Mouse (Mus musculus) thymus, adult 2 months (tissue): ENCODE measurements around the gene Lyl1. TPM values are rescaled to one million over a fixed set of nuclear protein-coding genes. Genes with fewer than 3 reads are reported as not detected.

Source experiments
- DNase-seq: peaks from one replicate; pipeline ENCODE4 v3.0.0; 2021
- H3K27ac ChIP-seq: fragments of 200-500 bp; 2 replicates; pipeline ENCODE4 v1.5.1; 2012; ENCODE audit warnings: low read length, control low read depth; ENCODE audit not compliant: control insufficient read depth, insufficient read depth
- H3K27me3 ChIP-seq: fragments of 200-500 bp; 2 replicates; pipeline ENCODE4 v1.6.1; 2012; ENCODE audit warnings: mild to moderate bottlenecking, low read length, moderate library complexity, mixed read lengths; ENCODE audit not compliant: control insufficient read depth, insufficient read depth
- H3K36me3 ChIP-seq: fragments of 200-500 bp; 2 replicates; pipeline ENCODE4 v1.6.1; 2012; ENCODE audit warnings: mild to moderate bottlenecking, low read length, moderate library complexity; ENCODE audit not compliant: control insufficient read depth, insufficient read depth
- H3K4me1 ChIP-seq: fragments of 200-500 bp; replicated peaks from 2 replicates; pipeline ENCODE4 v1.6.1; 2012; ENCODE audit warnings: low read length; ENCODE audit not compliant: control insufficient read depth, insufficient read depth
- H3K4me3 ChIP-seq: fragments of 200-500 bp; 2 replicates; pipeline ENCODE4 v1.5.1; 2012; ENCODE audit warnings: mild to moderate bottlenecking, low read length, control low read depth, moderate library complexity; ENCODE audit not compliant: control insufficient read depth, insufficient read depth
- CTCF ChIP-seq: fragments of 200-500 bp; IDR thresholded peaks from 2 replicates; pipeline ENCODE4 v1.5.1; 2012; ENCODE audit warnings: mild to moderate bottlenecking, control low read depth, low read length, moderate library complexity, borderline replicate concordance; ENCODE audit not compliant: control insufficient read depth, poor library complexity, insufficient read depth; ENCODE audit errors: extremely low read depth
- POLR2A ChIP-seq: fragments of 200-500 bp; IDR thresholded peaks from 2 replicates; pipeline ENCODE4 v1.6.1; 2012; ENCODE audit warnings: mild to moderate bottlenecking, low read length, control low read depth, moderate library complexity; ENCODE audit not compliant: control insufficient read depth, poor library complexity, insufficient read depth; ENCODE audit errors: extremely low read depth
- WGBS: fragments of 180-500 bp; shearing (Covaris S2); methylation state at CpG from one replicate; pipeline ENCODE4 v1.1.7; 2018; 5-methylcytosine and 5-hydroxymethylcytosine counted together
- polyA plus RNA-seq: library from polyadenylated mRNA; depleted of rRNA; stranded (reverse); fragments of >200 nt; gene quantifications from 2 replicates; pipeline ENCODE4 v1.2.3, GENCODE M21; 2012

Gene Lyl1
- polyA plus RNA-seq, 1 experiment: 7.1 TPM

DNA sequence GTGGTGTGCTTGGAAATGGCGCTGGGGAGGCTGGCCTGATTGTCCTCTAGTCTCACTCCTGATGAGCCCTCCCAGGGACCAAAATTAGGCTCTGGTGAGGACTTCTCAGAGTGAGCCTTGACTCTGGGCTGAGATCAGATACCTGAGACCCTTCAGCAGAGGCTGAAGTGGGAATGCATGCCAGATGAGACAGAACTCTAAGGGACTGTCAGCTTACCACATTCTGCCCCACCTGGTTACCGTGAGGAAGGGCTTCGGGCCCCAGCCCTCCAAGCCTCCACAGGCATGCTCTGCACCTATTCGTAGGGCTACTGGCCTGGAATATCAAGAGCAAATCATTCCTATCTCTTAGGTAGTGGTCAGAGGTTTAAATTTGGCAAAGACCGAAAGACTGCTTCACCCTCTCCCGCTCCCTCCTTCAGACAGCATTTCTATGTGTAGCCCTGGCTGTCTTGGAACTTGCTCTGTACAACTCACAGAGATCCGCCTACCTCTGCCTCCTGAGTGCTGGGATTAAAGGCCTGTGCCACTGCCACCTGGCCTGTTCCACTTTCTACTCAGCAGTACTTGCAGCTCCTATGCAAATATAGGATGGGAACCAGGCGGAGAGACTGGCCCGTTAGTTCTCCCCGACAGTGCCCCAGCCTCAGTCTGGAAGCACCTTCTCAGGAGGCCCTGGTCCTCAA is 37.6 kb downstream of the Lyl1 start:
- no peak for DNase-seq
- TF ChIP-seq POLR2A (no peak), CTCF (no peak)
- no peaks in the 10 kb centered on the region for H3K36me3 ChIP-seq
- no peak overlapping the region for H3K4me3 ChIP-seq
- H3K27me3 ChIP-seq: no peaks in the 10 kb centered on the region
- no peak overlapping the region for H3K27ac ChIP-seq
- H3K4me1 ChIP-seq: peaks cover 4% of the 10 kb centered on the region
- 88% methylated on average over 10 of the region's 10 CpGs for WGBS

DNA sequence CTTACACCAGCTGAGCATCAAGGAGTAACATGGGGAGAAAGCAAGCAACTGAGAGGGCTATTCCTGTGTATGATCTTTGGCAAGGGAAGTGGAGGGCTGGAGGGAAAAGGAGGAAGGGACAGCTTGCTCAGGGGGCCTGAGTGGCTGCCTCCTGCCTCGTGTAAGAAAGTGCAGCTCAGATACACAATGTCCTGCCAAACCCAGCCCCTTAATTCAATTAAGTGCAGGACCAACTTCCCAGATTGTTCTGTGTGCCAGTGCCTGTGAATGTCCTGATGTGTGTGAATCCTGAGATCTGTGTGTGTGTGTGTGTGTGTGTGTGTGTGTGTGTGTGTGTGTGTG is 38.1 kb downstream of the Lyl1 start:
- 48% methylated on average over 1 of the region's 1 CpGs for WGBS
- no peak overlapping the region for H3K4me3 ChIP-seq
- H3K36me3 ChIP-seq: no peaks in the 10 kb centered on the region
- TF ChIP-seq CTCF (no peak), POLR2A (no peak)
- H3K27me3 ChIP-seq: no peaks in the 10 kb centered on the region
- DNase-seq: no peak
- H3K27ac ChIP-seq: no peak overlapping the region
- peaks cover 7% of the 10 kb centered on the region for H3K4me1 ChIP-seq

DNA sequence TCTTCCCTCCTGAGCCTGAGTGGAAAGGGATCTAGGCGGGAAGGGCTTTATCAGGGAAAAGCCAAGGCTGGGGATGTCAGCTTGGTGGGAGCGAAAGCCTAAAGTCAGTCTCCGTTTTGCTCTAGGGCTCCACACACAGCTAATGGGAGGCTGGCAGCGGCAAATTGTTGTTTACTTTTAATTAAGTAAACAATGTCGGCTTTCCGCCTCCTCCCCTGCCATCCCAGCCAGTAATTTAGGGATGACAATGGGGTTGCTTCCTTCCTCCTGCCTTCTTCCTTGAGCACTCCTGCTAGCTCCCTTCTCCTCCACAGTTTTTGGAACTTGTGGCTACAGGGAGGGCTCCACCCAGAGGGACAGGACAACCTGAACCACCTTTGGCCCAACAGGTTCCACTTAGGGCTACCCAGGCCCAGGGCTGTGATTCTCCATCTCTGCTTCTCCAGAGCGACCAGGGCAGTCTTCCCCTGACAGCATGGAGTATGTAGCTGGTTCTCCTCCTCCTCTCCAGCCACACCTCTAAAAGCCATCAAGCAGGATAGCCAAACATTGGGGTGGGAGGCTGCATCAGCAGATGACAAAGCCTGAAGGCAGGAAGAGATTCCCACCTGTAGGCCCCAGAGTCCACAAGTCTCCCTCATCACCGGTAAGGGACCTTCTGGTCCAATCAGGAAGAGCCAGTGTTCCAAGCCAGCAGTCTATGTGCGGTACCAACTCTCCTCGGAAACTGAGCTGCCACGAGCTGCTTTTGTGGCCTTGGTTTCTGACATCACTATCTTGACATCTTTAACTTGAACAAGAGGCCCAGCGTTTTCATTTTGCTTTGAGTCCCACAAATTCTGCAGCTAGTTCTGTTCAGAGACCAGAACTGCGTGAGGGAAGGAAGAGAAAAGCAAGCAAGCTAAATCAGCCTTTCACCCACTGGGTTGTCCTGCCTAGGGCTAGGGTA is 39.9 kb downstream of the Lyl1 start:
- Histone ChIP-seq H3K27ac (no peak overlapping the region), H3K4me1 (peaks cover 18% of the 10 kb centered on the region), H3K4me3 (no peak overlapping the region), H3K27me3 (no peaks in the 10 kb centered on the region), H3K36me3 (no peaks in the 10 kb centered on the region)
- WGBS: 86% methylated on average over 13 of the region's 13 CpGs
- TF ChIP-seq POLR2A (no peak), CTCF (no peak)
- DNase-seq: no peak

DNA sequence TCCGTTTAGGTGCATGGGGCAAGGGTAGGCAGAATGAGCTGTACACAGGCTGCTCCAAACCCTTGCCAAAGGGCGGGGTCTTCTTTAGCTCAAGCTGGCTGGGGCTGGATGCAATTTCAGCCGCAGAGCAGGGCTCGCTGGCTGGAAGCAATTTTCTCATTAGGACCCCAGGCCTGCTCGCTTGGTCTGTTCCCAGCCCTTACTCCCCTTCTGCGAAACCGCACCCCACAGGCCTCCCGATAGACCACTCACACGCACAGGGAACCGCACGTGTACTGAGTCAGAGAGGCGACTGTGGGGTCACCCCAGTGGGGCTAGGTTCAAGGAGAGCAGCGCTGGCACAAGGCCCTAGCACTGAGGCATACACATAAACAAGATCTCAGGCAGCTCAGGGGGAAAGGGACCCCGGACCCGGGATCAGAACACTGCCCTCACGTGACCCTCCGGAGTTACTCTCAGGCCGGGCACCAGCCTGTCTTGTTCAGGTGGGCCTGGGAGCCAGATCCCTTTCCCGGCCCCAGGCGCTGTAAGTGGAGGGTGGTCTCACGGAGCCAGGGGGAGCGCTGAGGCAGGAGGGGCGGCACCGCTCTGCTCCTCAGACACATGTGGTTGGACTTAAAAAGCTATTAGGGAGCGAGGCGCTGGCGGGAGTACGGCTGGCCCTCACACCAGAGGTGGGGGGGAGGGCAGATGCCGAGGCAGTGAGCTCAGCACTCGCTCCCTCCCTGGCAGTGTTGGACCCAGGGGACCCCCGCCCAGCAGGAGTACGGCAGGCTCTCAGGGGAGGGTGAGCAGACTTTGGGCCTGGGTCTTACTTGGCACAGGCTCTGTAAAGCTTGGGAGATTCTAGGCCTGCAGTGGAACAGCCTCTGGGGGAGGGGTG is 41.2 kb downstream of the Lyl1 start:
- H3K27ac ChIP-seq: no peak overlapping the region
- 94% methylated on average over 32 of the region's 32 CpGs for WGBS
- no peaks in the 10 kb centered on the region for H3K36me3 ChIP-seq
- no peak overlapping the region for H3K4me3 ChIP-seq
- no peaks in the 10 kb centered on the region for H3K27me3 ChIP-seq
- peaks cover 18% of the 10 kb centered on the region for H3K4me1 ChIP-seq
- TF ChIP-seq POLR2A: no peak
- TF ChIP-seq CTCF: no peak
- no peak for DNase-seq

DNA sequence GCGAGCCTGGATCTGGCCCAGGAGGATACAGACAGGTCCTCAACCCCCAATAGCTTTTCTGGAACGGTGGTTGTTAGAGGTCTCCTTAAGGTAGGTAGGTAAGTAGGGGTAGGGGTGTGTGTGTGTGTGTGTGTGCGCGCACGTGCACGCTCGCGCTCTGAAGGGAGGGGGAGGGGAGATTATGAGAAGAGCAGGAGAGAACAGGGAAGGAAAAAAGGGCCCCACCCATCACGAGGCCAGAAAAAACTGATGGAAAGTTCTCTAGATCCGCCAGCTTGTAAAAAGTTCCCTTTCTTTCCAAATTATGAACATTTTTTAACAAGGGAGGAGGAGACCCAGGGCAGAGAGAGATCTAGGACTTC is 41.8 kb downstream of the Lyl1 start:
- H3K4me3 ChIP-seq: no peak overlapping the region
- no peak overlapping the region for H3K27ac ChIP-seq
- no peaks in the 10 kb centered on the region for H3K27me3 ChIP-seq
- no peak for DNase-seq
- no peaks in the 10 kb centered on the region for H3K36me3 ChIP-seq
- no peak for TF ChIP-seq POLR2A
- TF ChIP-seq CTCF: no peak
- peaks cover 15% of the 10 kb centered on the region for H3K4me1 ChIP-seq
- 89% methylated on average over 10 of the region's 10 CpGs for WGBS
